Mouse (Mus musculus): Measurements from ENCODE around the gene Dlg4.
"Not testable (repeated sequence)": the region's sequence is repeated elsewhere in the genome, so short reads cannot be mapped to it uniquely, and the experiment has no call there.

Dlg4 gene

GRCm38 (mm10) chr11:69996161-69997061, 20.3 kb upstream of the Dlg4 start:
- DNase-seq (ENCODE audit: low read depth) = no peak

- no peak for DNase-seq (ENCODE audit: low read depth)
These were observed 19.7 kb upstream of the Dlg4 start for GRCm38 (mm10) chr11:69997070-69997509.

GRCm38 (mm10) chr11:69998567-69999491, 17.9 kb upstream of the Dlg4 start:
- DNase-seq (ENCODE audit: low read depth) = no peak

GRCm38 (mm10) chr11:69999666-70000065, 17.1 kb upstream of the Dlg4 start:
- no peak for DNase-seq (ENCODE audit: low read depth)

- DNase-seq (ENCODE audit: low read depth) = peak; percentile 87
These were observed 16.3 kb upstream of the Dlg4 start, which contains the start of gene Dvl2 for GRCm38 (mm10) chr11:70000396-70000898. Dvl2 (plus strand) TSS chr11:70000595.

GRCm38 (mm10) chr11:70001159-70001558, 15.6 kb upstream of the Dlg4 start:
- DNase-seq (ENCODE audit: low read depth) = no peak

GRCm38 (mm10) chr11:70001865-70002264, 14.9 kb upstream of the Dlg4 start:
- no peak for DNase-seq (ENCODE audit: low read depth)

GRCm38 (mm10) chr11:70002471-70002870, 14.3 kb upstream of the Dlg4 start:
- DNase-seq (ENCODE audit: low read depth) = no peak

- no peak for DNase-seq (ENCODE audit: low read depth)
These were observed 11.2 kb upstream of the Dlg4 start for GRCm38 (mm10) chr11:70005521-70005920.

GRCm38 (mm10) chr11:70010033-70010432, 6.7 kb upstream of the Dlg4 start:
- no peak for DNase-seq (ENCODE audit: low read depth)

- no peak for DNase-seq (ENCODE audit: low read depth)
These were observed 6.2 kb upstream of the Dlg4 start for GRCm38 (mm10) chr11:70010548-70010947.

GRCm38 (mm10) chr11:70010961-70011360, 5.8 kb upstream of the Dlg4 start:
- DNase-seq (ENCODE audit: low read depth) = no peak

GRCm38 (mm10) chr11:70012931-70013330, 3.8 kb upstream of the Dlg4 start:
- no peak for DNase-seq (ENCODE audit: low read depth)

GRCm38 (mm10) chr11:70013408-70013807, 3.3 kb upstream of the Dlg4 start:
- no peak for DNase-seq (ENCODE audit: low read depth)

GRCm38 (mm10) chr11:70014051-70014450, 2.7 kb upstream of the Dlg4 start:
- no peak for DNase-seq (ENCODE audit: low read depth)

GRCm38 (mm10) chr11:70014880-70015558, 1.7 kb upstream of the Dlg4 start, which contains the start of gene Acadvl:
Acadvl (minus strand) TSS chr11:70015411.
- DNase-seq (ENCODE audit: low read depth) = peak; percentile 81

GRCm38 (mm10) chr11:70015677-70016076, 1.1 kb upstream of the Dlg4 start:
- no peak for DNase-seq (ENCODE audit: low read depth)

- not testable (repeated sequence) for DNase-seq (ENCODE audit: low read depth)
These were observed 565 bp upstream of the Dlg4 start for GRCm38 (mm10) chr11:70016177-70016576.

GRCm38 (mm10) chr11:70017199-70017767, 541 bp downstream of the Dlg4 start:
- no peak for DNase-seq (ENCODE audit: low read depth)

- DNase-seq (ENCODE audit: low read depth) = no peak
These were observed 1.6 kb downstream of the Dlg4 start for GRCm38 (mm10) chr11:70018131-70018990.

Data from c-Kit-positive CD71-negative TER-119-negative erythroid progenitor cells, embryonic 14.5 days (primary cell).